Mouse (Mus musculus) erythroblast, embryonic 14.5 days (primary cell): ENCODE results near the gene Dennd4b.

Source experiments
- GATA1 ChIP-seq: IDR thresholded peaks from 2 replicates; pipeline ENCODE4 v1.6.1; 2012; ENCODE audit warnings: low read length, inconsistent platforms, mixed read lengths
- TAL1 ChIP-seq: IDR thresholded peaks from 3 replicates; pipeline ENCODE4 v1.6.1; 2012; ENCODE audit warnings: low read length, inconsistent platforms, mixed read lengths

DNA sequence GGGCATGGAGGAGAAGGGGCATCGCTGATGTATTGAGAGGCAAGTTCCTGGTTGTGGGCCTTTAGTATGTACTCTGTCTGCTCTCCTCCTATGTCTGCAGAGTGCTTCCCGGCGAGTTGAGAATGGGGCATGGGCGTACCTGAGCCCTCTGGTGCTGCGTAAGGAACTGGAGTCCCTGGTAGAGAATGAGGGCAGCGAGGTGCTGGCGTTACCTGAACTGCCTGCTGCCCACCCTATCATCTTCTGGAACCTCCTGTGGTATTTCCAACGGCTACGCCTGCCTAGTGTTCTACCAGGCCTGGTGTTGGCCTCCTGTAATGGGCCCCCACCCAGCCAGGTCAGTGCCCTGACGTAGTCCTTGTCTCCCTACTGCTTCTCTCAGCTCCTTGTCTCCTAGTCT, 13.2 kb downstream of the Dennd4b start:
- TF ChIP-seq GATA1, result no peak
- TF ChIP-seq TAL1, result no peak
